Mouse (Mus musculus) neural tube, embryonic 15.5 days (tissue): ENCODE results near the gene Slc38a9. TPM values are rescaled to one million over a fixed set of nuclear protein-coding genes. Genes with fewer than 3 reads are reported as not detected.

ENCODE experiments used
- ATAC-seq: fragments of 200-750 bp; cut with Nextera tagmentation; 2 replicates; pipeline ENCODE4 v1.8.0; 2017; ENCODE audit warnings: mild to moderate bottlenecking, moderate TSS enrichment, moderate library complexity; ENCODE audit not compliant: low FRiP score
- H3K27ac ChIP-seq: fragments of 300-500 bp; sonication (generic); replicated peaks from 2 replicates; pipeline ENCODE4 v1.5.1; 2015; ENCODE audit warnings: mild to moderate bottlenecking, inconsistent platforms
- H3K27me3 ChIP-seq: fragments of 300-500 bp; sonication (generic); replicated peaks from 2 replicates; pipeline ENCODE4 v1.6.1; 2015; ENCODE audit warnings: inconsistent platforms
- H3K36me3 ChIP-seq: fragments of 300-500 bp; sonication (generic); 2 replicates; pipeline ENCODE4 v1.6.1; 2015; ENCODE audit warnings: inconsistent platforms
- H3K4me1 ChIP-seq: fragments of 300-500 bp; sonication (generic); 2 replicates; pipeline ENCODE4 v1.6.1; 2015; ENCODE audit warnings: inconsistent platforms
- H3K4me2 ChIP-seq: fragments of 300-500 bp; sonication (generic); 2 replicates; pipeline ENCODE4 v1.6.1; 2015; ENCODE audit warnings: inconsistent platforms, mild to moderate bottlenecking, moderate library complexity
- H3K4me3 ChIP-seq: fragments of 300-500 bp; sonication (generic); replicated peaks from 2 replicates; pipeline ENCODE4 v1.5.1; 2015; ENCODE audit warnings: mild to moderate bottlenecking, inconsistent platforms
- H3K9ac ChIP-seq: fragments of 300-500 bp; sonication (generic); replicated peaks from 2 replicates; pipeline ENCODE4 v1.6.1; 2015; ENCODE audit warnings: mild to moderate bottlenecking, inconsistent platforms
- H3K9me3 ChIP-seq: fragments of 300-500 bp; sonication (generic); replicated peaks from 2 replicates; pipeline ENCODE4 v1.6.1; 2016; ENCODE audit warnings: inconsistent platforms
- WGBS: fragments of 180-500 bp; shearing (Covaris S2); methylation state at CpG from one replicate; pipeline ENCODE4 v1.1.7; 2015; ENCODE audit warnings: mixed read lengths; 5-methylcytosine and 5-hydroxymethylcytosine counted together
- polyA plus RNA-seq: library from polyadenylated mRNA; unstranded; fragments of >200 nt; fragmentation: Nextera tagmentation; extraction: Ambion mirVana; gene quantifications from 2 replicates; pipeline ENCODE4 v1.2.1, GENCODE M21; 2015

The Slc38a9 gene
- polyA plus RNA-seq, 1 experiment from 2014 or later, result 25.1 TPM

DNA sequence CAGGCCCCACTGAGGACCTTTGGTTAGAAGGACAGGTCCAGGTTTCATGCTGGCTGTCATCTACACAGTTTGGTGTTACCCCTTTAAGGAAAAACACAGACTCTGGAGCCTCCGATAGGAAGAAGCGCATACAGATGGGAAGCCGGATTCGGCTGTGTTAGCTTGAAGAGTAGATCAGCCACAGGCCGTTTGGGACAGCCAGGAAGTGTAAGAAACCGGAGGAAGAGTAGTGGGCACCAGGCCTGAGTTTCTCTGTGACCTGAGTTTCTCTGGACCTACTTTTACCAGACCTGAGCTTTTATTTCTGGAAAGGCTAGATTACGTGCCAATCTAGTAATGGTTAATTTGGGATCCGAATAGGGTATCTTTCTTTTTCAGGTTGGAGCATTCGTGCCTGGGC lies 76.6 kb downstream of the Slc38a9 start:
- Histone ChIP-seq H3K9ac (no peak overlapping the region), H3K9me3 (no peaks in the 10 kb centered on the region), H3K4me3 (no peak overlapping the region), H3K36me3 (no peaks in the 10 kb centered on the region), H3K4me1 (no peaks in the 10 kb centered on the region), H3K4me2 (no peak overlapping the region), H3K27ac (no peak overlapping the region), H3K27me3 (no peaks in the 10 kb centered on the region)
- no peak for ATAC-seq
- 86% methylated on average over 9 of the region's 9 CpGs for WGBS

DNA sequence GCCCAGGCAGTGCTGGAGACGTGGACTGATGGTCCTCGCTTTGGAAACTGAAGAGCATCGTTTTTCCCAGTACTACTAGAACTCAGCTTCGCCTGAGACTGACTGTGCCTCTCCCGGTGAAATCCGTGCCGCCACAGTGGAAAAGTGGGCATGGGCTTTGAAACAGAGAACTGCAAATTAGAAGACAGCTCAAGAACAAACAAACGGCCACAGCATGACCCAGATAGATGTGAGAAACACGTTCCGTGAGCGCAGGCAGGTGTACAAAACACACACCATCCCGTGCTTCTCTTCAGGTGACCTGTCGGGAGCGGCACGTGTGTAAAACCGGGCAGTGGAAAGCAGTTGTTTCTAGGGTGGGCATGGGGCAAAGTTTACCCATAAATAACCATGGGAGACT lies 77.5 kb downstream of the Slc38a9 start:
- no peaks in the 10 kb centered on the region for H3K4me1 ChIP-seq
- no peaks in the 10 kb centered on the region for H3K36me3 ChIP-seq
- ATAC-seq, result no peak
- no peak overlapping the region for H3K4me2 ChIP-seq
- 89% methylated on average over 16 of the region's 16 CpGs for WGBS
- H3K9ac ChIP-seq, result no peak overlapping the region
- H3K27me3 ChIP-seq, result no peaks in the 10 kb centered on the region
- no peak overlapping the region for H3K27ac ChIP-seq
- no peaks in the 10 kb centered on the region for H3K9me3 ChIP-seq
- H3K4me3 ChIP-seq, result no peak overlapping the region

DNA sequence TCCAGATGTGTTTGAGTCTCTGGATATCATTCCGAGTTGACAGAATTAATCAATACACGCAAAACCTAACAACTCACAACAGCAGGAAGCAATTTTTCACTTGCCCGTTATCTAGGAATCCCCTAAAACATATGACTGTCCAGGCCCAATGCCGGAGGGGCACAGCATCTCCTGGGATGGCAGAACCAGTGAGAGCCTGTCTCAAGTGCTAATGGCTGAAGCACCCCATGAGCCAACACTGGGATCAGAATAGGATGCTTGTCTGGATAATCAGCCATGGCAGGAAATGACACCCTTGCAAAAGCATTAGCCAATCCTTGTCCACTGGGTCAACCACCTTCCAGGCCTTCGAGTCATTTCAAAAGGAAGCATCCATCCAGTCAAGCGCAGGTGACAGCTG lies 79.5 kb downstream of the Slc38a9 start:
- Histone ChIP-seq H3K4me2 (no peak overlapping the region), H3K4me1 (no peaks in the 10 kb centered on the region), H3K27ac (no peak overlapping the region), H3K27me3 (no peaks in the 10 kb centered on the region), H3K9me3 (no peaks in the 10 kb centered on the region), H3K9ac (no peak overlapping the region), H3K4me3 (no peak overlapping the region), H3K36me3 (no peaks in the 10 kb centered on the region)
- ATAC-seq, result no peak
- 91% methylated on average over 6 of the region's 6 CpGs for WGBS

GRCm38 (mm10) chr13:112742076-112742830 lies 81.7 kb downstream of the Slc38a9 start:
- no peak overlapping the region for H3K4me3 ChIP-seq

DNA sequence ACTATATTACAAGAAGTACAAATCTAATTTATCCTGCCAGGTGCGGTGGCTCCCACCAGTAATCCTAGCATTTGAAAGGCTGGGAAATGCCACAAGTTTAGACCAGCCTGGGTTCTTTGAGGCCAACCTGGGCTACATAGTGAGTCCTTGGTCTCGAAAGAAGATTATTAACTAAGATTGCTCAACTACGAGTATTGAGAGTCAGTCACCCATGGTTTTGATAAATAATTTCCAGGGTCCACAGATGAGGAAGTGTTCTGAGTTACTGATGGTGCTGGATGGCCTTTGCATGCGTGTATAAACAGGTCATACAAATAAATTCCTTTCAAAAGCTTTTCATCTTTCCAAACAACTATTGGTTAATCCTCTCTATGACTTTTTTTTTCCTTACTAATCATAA lies 83.1 kb downstream of the Slc38a9 start:
- Histone ChIP-seq H3K27ac (no peak overlapping the region), H3K9me3 (no peaks in the 10 kb centered on the region), H3K4me2 (no peak overlapping the region), H3K36me3 (no peaks in the 10 kb centered on the region), H3K4me3 (no peak overlapping the region), H3K4me1 (no peaks in the 10 kb centered on the region), H3K27me3 (no peaks in the 10 kb centered on the region), H3K9ac (no peak overlapping the region)
- no peak for ATAC-seq
- WGBS, result 89% methylated on average over 4 of the region's 4 CpGs

More at GRCm38 (mm10) chr13:112742076-112742830, 81.7 kb downstream of the Slc38a9 start:
- Histone ChIP-seq H3K9ac (no peak overlapping the region), H3K27ac (no peak overlapping the region), H3K36me3 (no peaks in the 10 kb centered on the region), H3K27me3 (no peaks in the 10 kb centered on the region), H3K9me3 (no peaks in the 10 kb centered on the region), H3K4me1 (no peaks in the 10 kb centered on the region), H3K4me2 (no peak overlapping the region)
- WGBS, result 69% methylated on average over 14 of the region's 14 CpGs
- ATAC-seq, result no peak

DNA sequence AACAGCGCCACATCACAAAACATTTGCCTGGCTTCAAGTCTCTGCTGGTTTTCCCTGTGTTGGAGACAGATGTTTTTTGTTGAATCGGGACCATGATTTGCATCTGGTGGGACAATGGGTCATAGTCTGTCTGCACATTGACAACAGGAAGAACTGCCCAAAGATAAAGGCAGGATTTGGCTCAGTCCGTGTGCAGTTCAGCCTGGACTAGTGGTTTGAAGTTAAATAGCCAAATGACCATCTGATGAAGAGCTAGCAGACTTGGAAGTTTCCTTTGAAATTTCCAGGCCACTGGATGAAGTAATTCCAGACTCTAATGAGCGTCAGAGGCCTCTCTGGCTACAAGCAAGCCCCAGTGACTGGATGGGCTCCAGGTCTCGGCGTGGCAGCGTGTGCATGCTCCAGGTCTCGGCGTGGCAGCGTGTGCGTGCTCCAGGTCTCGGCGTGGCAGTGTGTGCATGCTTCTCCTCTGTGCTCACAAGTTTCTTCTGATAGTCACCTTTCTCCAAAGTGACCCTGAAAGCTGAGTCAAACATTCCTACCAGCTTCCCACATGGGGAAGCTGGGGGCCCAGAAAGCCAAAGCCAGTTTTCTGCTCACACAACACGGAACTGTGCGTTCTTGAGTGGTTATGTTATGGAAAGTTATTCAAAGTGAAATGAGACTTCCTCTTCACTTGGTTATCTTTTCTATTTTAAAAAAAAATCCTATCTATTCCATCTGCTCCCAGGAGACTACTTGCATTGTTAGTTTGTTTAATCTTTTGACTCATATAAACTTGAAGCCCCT lies 83.7 kb downstream of the Slc38a9 start:
- no peaks in the 10 kb centered on the region for H3K9me3 ChIP-seq
- no peak overlapping the region for H3K4me3 ChIP-seq
- H3K36me3 ChIP-seq, result no peaks in the 10 kb centered on the region
- no peaks in the 10 kb centered on the region for H3K4me1 ChIP-seq
- H3K27me3 ChIP-seq, result no peaks in the 10 kb centered on the region
- WGBS, result 89% methylated on average over 15 of the region's 15 CpGs
- ATAC-seq, result no peak
- no peak overlapping the region for H3K9ac ChIP-seq
- H3K27ac ChIP-seq, result no peak overlapping the region
- no peak overlapping the region for H3K4me2 ChIP-seq

GRCm38 (mm10) chr13:112745936-112746694 lies 85.6 kb downstream of the Slc38a9 start:
- Histone ChIP-seq H3K4me3 (no peak overlapping the region), H3K27me3 (no peaks in the 10 kb centered on the region), H3K27ac (no peak overlapping the region), H3K36me3 (no peaks in the 10 kb centered on the region), H3K9ac (no peak overlapping the region), H3K4me1 (no peaks in the 10 kb centered on the region; the same call in 1 of the 2 replicates), H3K4me2 (no peak overlapping the region), H3K9me3 (no peaks in the 10 kb centered on the region)
- 89% methylated on average over 5 of the region's 5 CpGs for WGBS
- ATAC-seq, result no peak

DNA sequence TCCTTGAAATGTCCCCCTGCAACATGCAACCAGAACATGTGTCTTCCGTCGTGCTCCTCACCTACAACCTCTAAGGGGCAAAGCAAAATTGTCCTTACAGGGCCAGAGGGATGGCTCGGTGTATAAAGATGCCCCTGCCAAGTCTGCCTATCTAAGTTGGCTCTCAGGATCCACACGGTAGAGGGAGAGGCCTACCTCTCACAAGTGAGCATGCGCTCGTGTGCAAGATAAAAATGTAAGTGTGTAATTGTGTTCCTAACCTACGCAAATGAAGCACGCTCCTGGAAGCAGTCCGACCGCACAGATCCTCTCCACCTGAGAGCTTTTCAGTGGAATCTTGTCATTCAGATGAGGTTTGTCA lies 86.1 kb downstream of the Slc38a9 start:
- 92% methylated on average over 10 of the region's 10 CpGs for WGBS
- Histone ChIP-seq H3K36me3 (no peaks in the 10 kb centered on the region), H3K27me3 (no peaks in the 10 kb centered on the region), H3K4me1 (peaks cover 3% of the 10 kb centered on the region; the same call in 1 of the 2 replicates), H3K9ac (no peak overlapping the region), H3K4me3 (no peak overlapping the region), H3K4me2 (no peak overlapping the region), H3K9me3 (no peaks in the 10 kb centered on the region), H3K27ac (no peak overlapping the region)
- ATAC-seq, result no peak

DNA sequence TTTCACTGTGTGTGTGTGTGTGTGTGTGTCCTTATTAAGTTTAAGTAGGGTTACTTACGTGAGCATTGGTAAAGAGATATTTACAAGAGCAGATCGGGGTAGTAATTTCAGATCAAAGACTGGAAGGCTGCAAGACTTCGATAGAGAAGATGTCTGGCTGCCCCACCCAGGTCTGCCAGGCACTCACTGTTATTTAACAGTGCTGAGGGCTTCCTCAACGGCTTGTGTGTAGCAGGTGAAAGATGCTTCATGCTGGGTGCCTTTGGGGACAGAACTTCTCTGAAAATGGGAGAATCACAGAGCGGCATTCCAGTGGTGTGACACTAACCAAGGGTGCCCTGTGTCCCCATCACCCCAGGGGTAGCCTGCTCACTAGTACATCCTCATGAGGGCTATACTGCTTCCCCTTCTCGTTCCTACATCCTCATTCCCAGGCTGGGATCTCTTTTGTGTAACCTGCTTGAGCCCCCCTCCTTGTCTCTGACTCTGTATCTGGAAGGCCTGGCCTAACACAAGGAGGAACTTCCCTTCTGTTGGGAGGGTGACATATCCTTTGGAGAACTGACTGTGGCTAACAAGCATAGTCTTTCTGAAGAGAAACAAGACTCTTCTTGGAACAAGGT lies 87.4 kb downstream of the Slc38a9 start:
- Histone ChIP-seq H3K4me3 (no peak overlapping the region), H3K36me3 (no peaks in the 10 kb centered on the region), H3K27me3 (no peaks in the 10 kb centered on the region), H3K27ac (no peak overlapping the region), H3K9me3 (no peaks in the 10 kb centered on the region), H3K4me1 (peaks cover 7% of the 10 kb centered on the region; the same call in 1 of the 2 replicates), H3K9ac (no peak overlapping the region), H3K4me2 (no peak overlapping the region)
- WGBS, result 84% methylated on average over 6 of the region's 6 CpGs
- ATAC-seq, result no peak

GRCm38 (mm10) chr13:112748808-112749510 lies 88.4 kb downstream of the Slc38a9 start:
- 92% methylated on average over 11 of the region's 11 CpGs for WGBS
- Histone ChIP-seq H3K9ac (no peak overlapping the region), H3K27me3 (no peaks in the 10 kb centered on the region), H3K27ac (no peak overlapping the region), H3K4me2 (no peak overlapping the region), H3K9me3 (no peaks in the 10 kb centered on the region), H3K4me1 (peaks cover 7% of the 10 kb centered on the region; the same call in 1 of the 2 replicates), H3K4me3 (no peak overlapping the region), H3K36me3 (no peaks in the 10 kb centered on the region)
- no peak for ATAC-seq

DNA sequence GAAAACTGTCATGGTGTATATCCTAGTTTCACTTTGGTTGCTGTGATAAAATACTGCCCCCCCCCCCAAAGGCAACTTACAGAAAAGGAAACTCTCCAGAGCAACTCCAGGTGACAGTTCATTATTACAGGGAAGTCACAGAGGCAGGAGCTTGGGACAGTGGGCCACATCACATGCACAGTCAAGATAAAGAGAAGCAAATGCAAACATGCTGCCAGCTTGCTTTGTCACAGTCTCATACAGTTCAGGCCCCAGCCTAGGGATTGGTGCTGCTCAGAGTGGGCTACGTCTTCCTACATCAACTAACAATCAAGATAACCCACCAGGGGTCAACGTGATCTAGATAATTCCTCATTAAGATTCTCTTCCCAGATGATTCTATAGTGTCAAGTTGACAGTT lies 89.3 kb downstream of the Slc38a9 start:
- no peak overlapping the region for H3K27ac ChIP-seq
- no peak overlapping the region for H3K4me3 ChIP-seq
- no peak overlapping the region for H3K9ac ChIP-seq
- ATAC-seq, result no peak
- peaks cover 7% of the 10 kb centered on the region; the same call in 1 of the 2 replicates for H3K4me1 ChIP-seq
- no peaks in the 10 kb centered on the region for H3K27me3 ChIP-seq
- WGBS, result 95% methylated on average over 2 of the region's 2 CpGs
- no peak overlapping the region for H3K4me2 ChIP-seq
- no peaks in the 10 kb centered on the region for H3K9me3 ChIP-seq
- no peaks in the 10 kb centered on the region for H3K36me3 ChIP-seq
